Mouse (Mus musculus): ENCODE measurements around the gene Cep97.
"Not testable (repeated sequence)": the region's sequence is repeated elsewhere in the genome, so short reads cannot be mapped to it uniquely, and the experiment has no call there.

The Cep97 gene

DNA sequence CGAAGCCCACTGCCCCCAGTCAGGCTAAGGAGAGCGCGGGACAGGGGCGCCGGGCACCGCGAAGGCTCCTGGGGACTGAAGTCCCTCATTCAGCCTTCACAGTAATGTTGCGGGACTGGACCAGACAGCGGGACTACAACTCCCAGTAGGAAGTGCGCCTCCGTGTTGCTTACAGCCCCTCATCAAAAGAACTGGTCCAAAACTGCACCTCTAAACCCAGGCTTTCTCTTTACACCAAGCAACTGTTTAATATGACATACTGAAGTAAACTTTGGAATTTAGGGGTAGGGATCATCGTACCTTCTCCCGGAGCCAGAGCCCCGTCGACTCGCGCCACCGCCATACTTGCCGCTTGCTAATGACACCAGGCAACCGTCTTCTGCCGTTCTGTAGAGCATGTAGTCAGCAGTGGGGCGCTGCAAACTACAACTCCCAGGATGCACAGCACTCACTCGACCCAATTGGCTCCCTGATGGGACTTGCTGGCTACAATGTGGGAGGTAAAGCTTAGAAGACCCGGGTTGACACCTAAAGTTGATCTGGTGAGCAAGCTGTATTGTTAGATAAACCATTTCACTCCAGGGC is at the start of gene Cep97:
Gene Cep97 (minus strand): TSS at position 403 of the 585 bp plus-strand sequence.
- peak; percentile 94 to 97 for DNase-seq (ENCODE audit: low spot score in 2 of 2)

DNA sequence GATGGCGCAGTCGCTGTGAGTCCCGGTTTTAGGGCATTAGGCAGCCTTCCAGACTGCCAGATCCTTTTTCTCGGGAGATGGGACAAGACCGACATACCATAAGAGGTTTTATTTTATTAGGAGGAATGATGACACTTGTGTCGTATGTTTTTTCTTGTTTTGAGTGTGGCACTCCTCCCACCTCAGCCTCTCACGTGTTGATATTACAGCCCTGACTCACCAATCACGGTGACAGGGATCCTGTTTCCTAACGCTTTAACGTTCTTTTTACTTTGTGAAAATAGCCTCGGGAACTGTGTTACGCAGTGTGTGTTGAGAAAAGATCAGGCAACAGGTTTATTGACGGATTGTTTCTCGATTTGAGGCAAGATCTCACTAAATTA is 40.2 kb upstream of the Cep97 start:
- DNase-seq (ENCODE audit: low spot score in 2 of 2), result no peak

DNA sequence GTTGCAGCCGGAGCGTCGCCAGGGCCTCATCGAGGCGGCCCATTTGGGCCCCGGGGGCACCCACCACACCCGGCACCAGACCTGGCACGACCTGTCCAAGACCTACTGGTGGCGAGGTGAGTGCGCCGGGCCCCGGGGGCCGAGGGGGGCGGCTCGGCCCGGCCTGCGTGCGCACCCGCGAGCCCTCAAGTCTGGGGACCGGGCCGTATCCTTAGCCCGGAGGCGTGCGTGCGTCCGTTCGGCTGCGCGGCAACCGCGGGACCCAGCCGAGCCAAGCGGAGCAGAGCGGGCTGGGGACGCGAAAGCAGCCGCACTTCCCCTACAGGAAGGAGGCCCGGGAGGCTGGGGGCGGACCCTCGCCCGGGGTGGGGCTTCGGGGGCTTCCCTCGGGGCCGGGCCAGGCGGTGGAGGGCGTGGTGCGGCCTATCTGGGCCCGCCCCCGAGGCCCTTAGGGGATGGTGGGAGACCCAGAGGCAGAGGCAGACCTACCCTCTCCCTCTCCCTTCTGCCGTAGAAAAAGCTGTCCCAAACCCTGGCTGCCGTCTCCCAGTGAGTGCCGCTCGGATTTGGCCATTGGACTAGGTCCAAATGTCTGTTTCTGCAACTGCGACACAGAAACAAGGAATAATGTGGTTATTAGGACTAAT is 39.7 kb upstream of the Cep97 start:
- peak; percentile 91 to 92 for DNase-seq (ENCODE audit: low spot score in 2 of 2)

DNA sequence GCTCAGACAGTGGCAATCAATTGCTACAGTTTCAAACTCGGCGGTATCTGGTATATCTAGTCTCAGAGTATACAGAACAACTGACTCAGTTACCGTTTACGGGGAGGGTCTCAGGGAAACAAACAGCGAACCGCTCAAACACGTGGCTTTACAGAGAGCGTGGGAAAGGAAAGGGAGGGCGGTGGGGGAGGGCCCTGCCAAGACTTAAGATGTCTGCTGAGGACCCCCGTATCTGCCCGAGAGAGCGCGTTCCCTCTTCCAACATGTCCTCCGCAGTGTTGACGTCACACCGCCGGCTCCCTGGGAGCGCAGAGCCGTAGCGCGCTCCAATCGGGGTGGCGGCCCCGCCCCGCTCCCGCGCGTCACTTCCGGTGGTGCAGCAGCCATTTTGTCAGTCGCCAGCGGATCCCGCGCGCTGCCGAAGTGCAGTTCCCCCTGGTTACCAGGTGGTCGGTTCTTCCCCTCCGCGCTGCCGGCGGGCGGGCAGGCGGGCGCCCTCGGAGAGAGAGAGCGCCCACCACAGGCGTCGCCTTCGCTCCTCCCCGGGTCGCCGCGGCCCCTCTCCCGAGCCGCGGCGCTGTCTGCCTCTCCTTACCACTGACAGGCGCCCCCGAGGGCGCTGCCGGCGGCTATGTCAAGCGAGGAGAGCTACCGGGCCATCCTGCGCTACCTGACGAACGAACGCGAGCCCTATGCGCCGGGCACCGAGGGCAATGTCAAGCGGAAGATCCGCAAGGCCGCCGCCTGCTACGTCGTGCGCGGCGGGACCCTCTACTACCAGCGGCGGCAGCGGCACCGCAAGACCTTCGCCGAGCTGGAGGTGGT is 39.0 kb upstream of the Cep97 start, which contains the start of gene Zbtb11:
Gene Zbtb11 (plus strand): TSS at position 453 of the 825 bp plus-strand sequence.
- peak; percentile 99 to 100 for DNase-seq (ENCODE audit: low spot score in 2 of 2)

DNA sequence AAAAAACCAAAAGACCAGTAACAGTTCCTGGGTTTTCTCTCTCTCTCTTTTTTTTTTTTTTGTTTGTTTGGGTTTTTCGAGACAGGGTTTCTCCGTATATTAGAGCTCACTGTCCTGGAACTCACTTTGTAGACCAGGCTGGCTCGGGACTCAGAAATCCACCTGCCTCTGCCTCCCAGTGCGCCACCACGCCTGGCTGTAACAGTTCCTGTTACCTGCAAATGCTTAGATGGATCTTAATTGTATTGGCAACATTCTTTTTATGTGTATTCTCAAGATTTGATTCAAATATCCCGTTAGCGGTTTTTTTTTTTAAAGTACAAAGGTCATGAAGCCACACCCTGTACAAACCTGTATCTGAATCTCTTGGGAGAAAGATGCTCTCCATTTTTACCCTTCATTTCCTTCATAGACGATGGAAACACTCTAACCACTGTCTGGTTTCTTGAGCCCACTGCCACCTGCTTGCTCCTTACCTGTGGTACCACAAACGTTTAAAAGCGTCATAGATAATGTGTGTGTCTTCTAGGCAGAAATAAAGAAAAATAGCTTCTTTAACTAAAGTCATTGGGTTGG is 38.1 kb upstream of the Cep97 start:
- no peak for DNase-seq (ENCODE audit: low spot score in 2 of 2)

DNA sequence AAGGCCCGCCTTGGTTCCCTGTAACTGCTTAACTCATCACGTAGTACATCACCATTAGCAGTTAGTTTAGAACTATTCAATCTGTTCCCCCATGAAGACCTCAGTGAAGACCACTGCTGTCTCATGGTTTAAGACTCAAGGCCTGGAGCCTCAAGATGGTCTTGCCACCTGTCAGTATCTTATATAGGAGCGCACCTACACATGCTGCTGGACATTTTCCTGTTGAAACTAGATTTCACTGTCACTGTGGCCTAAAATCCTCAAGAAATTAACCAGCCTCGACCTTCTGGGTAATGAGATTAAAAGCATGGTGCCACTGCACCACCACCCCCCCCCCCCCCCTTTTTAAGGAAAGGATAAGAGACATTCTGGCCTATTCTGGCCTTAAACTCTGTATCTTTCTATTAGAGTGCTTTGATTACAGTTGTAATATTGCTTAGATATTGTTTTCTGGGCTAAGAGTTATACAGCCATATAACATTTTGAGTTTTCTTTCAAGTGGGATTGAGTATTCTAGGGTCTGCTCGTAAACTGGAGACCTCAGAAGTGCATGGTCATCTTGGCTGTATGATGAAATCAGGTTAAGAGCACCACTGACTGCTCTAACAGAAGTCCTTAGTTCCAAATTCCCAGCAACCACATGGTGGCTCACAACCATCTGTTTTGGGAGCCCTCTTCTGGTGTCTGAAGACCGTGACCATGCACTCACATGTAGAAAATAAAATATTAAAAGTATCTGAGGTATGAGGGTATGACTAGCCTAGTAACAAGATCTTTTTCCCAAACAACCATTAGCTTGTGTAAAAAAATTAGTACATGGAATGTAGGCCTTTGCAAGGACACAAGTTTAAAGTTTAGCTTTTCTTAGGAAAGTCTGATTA is 37.3 kb upstream of the Cep97 start:
- no peak for DNase-seq (ENCODE audit: low spot score in 2 of 2)

DNA sequence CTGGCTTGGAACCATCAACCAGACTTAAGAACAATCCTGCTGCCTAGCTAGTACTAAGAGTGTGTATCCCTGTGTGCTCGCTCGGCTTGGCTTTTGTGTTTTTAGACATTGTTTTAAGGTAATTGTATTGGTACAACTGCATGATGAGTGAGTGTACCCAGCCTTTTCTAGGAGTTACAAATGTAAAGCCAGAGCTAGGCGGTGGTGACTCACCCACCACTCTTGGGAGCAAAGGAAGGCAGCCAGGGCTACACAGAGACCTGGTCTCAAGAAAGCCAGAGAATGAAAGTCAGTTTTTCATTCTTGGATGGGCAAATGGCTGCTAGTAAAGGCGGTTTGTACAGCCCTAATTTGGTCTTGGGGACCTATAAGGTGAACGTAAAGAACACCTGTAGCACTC is 35.8 kb upstream of the Cep97 start:
- no peak for DNase-seq (ENCODE audit: low spot score in 2 of 2)

DNA sequence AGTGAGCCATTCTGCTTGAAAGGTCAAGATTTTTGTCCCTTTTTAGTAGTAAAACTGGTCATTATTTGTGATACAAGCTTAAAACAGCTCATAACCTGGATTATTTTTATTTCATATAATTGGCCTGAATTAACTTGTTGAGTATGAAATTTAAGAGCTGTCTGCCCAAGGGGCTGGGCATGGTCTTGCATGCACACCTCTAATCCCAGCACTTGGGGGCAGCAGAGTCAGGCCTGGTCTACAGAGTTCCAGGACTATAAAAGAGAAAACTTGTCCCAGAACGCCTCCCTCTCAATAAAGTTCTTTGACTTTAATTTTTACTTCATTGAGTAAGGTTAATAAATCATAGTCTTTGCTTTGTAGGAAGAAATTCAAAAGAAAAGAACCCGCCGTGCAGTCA is 34.5 kb upstream of the Cep97 start:
- peak; percentile 42 to 53 for DNase-seq (ENCODE audit: low spot score in 2 of 2)

DNA sequence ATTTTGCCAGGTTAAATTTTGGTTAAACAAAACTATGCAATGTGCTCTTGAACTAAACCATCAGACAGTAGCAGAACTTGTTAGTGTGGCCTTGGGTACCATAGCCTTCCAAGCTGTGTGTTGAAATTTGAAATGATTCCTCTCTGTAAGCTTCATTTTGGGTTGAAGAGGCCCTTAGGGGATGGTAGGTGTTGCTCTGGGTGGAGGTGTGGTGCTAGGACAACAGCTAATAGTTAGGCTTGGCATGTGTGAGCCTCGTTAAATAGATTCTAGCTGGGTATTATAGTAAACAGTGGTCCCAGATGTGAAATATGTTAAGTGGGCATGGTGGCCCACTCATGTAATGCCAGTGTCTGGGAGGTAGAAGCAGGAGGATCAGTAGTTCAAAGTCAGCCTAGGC is 32.6 kb upstream of the Cep97 start:
- DNase-seq (ENCODE audit: low spot score in 2 of 2), result no peak

DNA sequence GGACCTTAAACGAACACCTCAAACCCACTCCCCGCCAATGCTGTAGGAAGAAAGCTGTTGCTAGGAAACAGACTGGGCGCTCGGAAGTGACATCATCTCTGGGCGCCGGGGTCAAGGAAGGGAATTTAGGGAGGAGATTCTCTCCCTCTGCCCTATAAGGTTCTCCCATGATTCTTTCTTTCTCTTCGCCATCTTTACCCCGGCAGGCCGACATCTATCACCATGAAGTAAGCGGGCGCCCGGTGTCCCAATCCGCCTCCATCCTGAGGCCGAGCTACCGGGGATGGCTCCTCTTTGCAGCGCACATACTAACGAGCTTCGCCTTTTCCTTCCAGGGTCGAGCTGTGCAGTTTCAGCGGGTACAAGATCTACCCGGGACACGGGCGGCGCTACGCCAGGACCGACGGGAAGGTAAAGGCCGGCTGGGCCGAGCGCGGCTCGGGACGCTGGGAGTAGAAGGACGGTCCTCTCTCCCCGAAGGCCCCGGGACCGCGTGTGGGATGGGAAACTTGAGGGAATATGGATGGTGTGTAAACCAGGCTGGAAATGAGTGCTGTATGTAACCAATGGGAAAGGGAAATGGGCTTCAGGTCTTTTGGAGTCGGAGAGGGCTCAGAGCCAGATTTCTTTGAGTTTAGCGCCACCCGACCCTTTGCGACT is 31.7 kb upstream of the Cep97 start, which contains the start of gene Rpl24:
Gene Rpl24 (plus strand): TSS at position 64 of the 660 bp plus-strand sequence.
- DNase-seq (ENCODE audit: low spot score in 2 of 2), result peak; percentile 98

DNA sequence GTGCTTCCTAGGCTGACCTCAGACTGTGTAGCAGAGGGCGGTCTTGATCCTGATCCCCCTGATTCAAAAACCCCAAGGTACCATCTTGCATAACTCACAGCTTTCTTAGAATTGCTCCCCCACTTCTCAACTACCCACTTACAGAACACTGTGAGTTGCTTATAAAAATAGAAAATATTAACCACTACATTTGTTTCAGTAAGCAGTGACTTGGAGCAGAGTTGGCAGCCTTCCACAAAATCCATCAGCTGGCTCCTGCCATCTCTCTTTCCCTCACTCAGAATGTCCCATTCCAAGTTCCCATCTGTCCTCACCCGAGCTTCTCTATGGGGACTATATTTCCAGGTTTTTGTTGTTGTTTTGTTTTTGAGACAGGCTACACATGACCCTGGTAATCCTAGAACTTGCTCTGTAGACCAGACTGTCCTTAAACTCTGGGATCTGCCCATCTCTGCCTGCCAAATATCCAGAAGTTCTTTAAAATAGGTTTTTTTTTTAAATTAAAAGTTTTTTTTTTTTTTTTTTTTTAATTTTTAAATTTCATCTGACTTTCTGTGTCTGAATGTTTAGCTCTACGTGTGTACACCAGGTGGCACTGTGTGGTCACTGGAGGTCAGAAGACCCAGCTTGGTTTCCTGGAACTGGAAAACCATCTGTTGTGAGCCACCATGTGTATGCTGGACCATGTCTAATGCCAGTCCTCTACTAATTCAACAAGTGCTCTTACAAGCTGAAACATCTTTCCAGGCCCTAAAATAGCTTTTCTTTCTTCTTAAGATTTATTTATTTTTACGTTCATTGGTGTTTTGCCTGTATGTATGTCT is 29.7 kb upstream of the Cep97 start:
- DNase-seq (ENCODE audit: low spot score in 2 of 2), result peak; percentile 34 to 53

DNA sequence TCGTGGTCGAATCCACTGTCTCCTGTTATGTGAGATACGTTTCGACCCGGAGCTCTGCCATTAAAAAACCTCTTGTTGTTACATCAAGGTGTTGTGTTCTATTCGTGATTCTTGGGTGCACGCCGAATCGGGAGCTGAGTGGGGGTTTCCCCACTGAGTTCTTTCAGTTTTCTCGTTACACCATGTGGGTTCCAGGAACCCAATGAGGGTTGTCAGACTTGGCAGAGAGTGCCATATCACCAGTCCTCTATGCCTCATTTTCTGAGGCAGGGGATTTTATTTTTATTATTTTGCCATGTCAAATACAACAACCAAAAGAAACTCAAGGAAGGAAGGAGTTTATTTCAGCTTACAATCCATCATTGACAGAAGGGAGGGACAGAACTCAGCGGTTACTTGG is 28.4 kb upstream of the Cep97 start:
- not testable (repeated sequence) for DNase-seq (ENCODE audit: low spot score in 2 of 2)

DNA sequence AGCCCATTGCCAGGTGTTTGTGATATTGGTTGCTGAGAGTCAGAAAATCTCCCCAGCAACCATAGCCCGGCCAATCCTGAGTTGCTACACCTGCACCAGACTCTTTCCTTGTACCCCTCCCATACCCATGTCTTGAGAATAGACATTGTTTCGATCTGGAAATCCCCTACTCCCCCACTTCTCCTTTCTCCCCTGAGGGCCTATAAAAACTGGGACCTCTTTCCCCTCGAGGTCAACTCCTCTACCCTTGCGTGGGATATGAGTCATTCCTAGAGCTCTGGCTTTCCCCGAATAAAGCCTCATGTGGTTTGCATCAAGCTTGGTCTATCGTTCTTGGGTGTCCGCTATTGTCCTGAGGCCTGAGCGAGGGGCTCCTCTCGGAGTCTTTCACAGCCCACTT is 19.5 kb upstream of the Cep97 start:
- not testable (repeated sequence) for DNase-seq (ENCODE audit: low spot score in 2 of 2)

DNA sequence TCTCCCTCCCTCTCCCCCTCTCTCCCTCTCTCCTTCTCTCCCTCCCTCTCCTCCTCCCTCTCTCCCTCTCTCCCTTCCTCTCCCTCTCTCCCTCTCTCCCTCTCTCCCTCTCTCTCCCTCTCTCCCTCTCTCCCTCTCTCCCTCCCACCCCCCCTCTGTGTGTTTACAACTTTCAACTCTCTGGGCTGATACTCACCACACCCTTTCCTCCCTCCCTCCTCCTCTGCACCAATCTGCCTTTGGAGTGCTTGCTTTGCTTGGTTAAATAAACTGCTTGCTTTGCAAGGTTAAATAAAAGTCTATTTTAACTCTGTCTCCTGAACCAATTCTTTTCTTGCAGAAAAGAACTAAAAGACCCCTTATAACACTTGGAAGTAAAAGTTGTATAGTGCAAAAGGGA is 18.1 kb upstream of the Cep97 start:
- DNase-seq (ENCODE audit: low spot score in 2 of 2), result no peak

DNA sequence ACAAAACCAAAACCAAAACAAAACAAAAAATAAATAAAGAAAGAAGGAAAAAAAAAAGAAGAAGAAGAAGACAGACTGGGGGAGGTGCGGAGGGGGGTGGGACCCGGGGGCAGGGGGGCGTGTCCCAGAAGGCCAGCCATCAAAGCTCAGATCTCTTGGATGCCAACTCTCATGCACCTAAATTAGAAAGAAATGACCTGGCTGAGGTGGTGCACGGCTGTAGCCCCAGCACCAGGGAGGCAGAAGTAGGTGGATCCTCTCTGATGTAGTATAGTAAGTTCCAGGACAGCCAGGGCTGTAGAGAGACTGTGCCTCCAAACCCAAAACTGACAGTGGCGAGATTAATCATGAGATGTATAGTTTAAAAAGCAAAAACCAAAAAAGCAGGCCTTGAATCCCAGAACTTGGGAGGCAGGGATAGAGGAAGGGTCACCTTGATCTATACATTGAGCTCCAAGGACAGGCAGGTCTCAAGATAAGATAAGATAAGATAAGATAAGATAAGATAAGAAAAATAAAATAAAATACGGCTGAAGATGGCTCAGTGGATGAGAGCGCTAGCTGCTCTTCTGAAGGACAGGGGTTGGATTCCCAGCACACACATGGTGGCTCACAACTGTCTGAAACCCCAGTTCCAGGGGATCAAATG is 17.1 kb upstream of the Cep97 start:
- no peak for DNase-seq (ENCODE audit: low spot score in 2 of 2)

DNA sequence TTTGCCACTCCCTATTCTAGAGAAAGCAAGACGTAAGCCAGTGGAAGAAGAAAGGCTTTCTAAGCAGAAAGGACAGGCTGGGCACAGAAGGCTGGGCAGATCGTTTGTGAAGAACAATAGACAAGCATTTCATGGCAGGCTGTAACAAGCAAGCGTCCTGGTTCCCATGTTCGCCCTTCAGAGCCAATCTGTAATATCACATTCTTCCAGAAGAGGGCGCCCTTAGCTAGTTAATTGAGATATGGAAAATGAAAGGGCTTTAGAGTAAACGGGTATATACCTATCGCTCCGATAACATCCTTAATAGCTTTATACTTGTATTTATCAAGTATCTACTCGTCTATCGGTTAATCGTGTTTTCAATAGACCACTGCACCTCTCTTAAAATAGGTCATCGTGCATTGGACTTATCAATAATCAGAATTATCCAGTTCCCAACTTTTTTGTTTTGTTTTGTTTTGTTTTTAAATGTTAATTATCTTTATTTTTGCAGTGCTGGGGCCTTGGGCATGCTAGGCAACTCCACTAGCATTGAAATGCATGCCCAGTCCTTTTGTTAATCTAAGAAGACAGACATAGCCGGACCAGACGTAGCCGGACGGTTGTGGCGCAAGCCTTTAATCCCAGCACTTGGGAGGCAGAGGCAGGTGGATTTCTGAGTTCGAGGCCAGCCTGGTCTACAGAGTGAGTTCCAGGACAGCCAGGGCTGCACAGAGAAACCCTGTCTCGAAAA is 16.5 kb upstream of the Cep97 start:
- DNase-seq (ENCODE audit: low spot score in 2 of 2), result peak; percentile 51 to 79

DNA sequence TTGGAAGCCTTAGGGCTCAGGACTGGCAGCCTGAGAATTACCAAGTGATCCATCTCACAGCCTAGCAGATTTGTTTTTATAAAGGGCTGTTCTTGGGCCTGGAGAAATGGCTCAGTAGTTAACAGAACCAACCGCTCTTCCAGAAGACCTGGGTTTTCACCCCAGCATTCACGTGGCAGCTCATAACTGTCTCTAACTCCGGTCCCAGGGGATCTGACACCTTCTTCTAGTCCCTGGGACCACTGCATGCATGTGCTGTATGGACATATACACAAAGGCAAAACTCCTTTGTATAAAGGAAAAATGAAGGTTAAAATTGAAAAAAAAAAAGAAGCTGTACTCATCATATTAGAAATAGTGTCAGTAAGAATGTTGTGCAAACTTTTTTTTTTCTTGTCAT is 15.8 kb upstream of the Cep97 start:
- no peak for DNase-seq (ENCODE audit: low spot score in 2 of 2)

DNA sequence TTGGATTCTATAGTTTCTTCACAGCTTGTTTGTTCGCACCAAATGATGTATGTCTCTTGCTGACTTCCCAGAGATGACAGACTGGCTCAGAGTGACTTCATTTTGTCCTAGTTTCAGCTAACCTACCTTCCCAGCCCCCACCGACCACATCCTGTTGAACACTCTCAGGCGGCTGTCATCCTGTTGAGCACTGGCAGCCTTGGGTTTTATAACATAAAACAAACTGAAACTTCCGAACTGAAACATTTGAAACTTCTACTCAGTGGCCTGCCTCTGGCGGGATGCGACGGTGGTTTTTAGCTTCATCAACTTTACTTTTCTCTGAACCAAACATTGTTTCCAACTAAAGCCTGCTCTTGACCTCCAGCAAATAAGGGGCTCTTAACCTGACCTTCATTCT is 14.3 kb upstream of the Cep97 start:
- no peak for DNase-seq (ENCODE audit: low spot score in 2 of 2)

Data from right cerebral cortex, postnatal 10 days (tissue).